Mouse (Mus musculus): Measurements from ENCODE around the gene Grhl1.

Gene Grhl1

GRCm38 (mm10) chr12:24645901-24646300 lies 73.8 kb downstream of the Grhl1 start:
- DNase-seq (ENCODE audit: low read depth) = no peak

GRCm38 (mm10) chr12:24648094-24648493 lies 76.0 kb downstream of the Grhl1 start:
- DNase-seq (ENCODE audit: low read depth) = no peak

GRCm38 (mm10) chr12:24650415-24651062 lies 78.5 kb downstream of the Grhl1 start:
- DNase-seq (ENCODE audit: low read depth) = no peak

GRCm38 (mm10) chr12:24651063-24651557 lies 79.0 kb downstream of the Grhl1 start, which contains the start of gene Klf11:
Gene Klf11 (plus strand): TSS chr12:24651274.
- DNase-seq (ENCODE audit: low read depth) = peak; percentile 97

GRCm38 (mm10) chr12:24651642-24652342 lies 79.7 kb downstream of the Grhl1 start:
- DNase-seq (ENCODE audit: low read depth) = peak; percentile 98

- DNase-seq (ENCODE audit: low read depth) = no peak
Measured at GRCm38 (mm10) chr12:24654065-24654862, 82.2 kb downstream of the Grhl1 start.

GRCm38 (mm10) chr12:24656436-24656835 lies 84.4 kb downstream of the Grhl1 start:
- DNase-seq (ENCODE audit: low read depth) = no peak

- no peak for DNase-seq (ENCODE audit: low read depth)
Measured at GRCm38 (mm10) chr12:24658998-24659397, 86.9 kb downstream of the Grhl1 start.

- no peak for DNase-seq (ENCODE audit: low read depth)
Measured at GRCm38 (mm10) chr12:24659923-24660322, 87.8 kb downstream of the Grhl1 start.

- DNase-seq (ENCODE audit: low read depth) = no peak
Measured at GRCm38 (mm10) chr12:24661100-24661499, 89.0 kb downstream of the Grhl1 start.

- no peak for DNase-seq (ENCODE audit: low read depth)
Measured at GRCm38 (mm10) chr12:24662131-24662530, 90.0 kb downstream of the Grhl1 start.
